Mouse (Mus musculus) lung, postnatal 0 days (tissue): Measurements from ENCODE around the gene Gfra1.

Experiments used
- CTCF ChIP-seq: IDR thresholded peaks from 2 replicates; pipeline ENCODE4 v1.5.1; 2016; ENCODE audit warnings: antibody characterized with exemption, mild to moderate bottlenecking
- EP300 ChIP-seq: IDR thresholded peaks from 2 replicates; pipeline ENCODE4 v1.6.1; 2016; ENCODE audit warnings: antibody characterized with exemption, mild to moderate bottlenecking, control low read depth

DNA sequence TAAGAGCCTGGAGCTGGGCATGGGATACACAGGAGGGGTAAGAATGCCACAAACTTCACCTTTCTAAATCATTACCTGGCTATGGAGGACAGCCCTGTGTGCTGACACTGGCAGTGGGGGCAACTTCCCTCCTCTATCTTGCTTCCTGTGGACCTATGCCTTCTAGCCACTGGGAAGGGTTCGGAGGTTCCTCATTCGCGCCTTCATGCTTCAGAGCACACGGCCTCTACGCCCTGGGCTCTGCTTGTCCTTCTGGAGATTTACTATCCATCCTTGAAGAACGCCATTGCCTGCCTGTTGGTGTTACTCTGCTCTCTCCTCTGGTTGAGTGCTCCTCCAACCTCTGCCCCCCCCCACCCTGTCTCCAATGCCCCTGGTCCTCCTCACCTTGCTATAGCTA lies 118.9 kb downstream of the Gfra1 start:
- no peak for TF ChIP-seq CTCF
- TF ChIP-seq EP300: no peak
